Mouse (Mus musculus) lung, adult 2 months (tissue): ENCODE data around the gene Fbxo11. TPM values are rescaled to one million over a fixed set of nuclear protein-coding genes. Genes with fewer than 3 reads are reported as not detected.
"Not testable (repeated sequence)": the region's sequence is repeated elsewhere in the genome, so short reads cannot be mapped to it uniquely, and the experiment has no call there.

ENCODE experiments used
- DNase-seq: peaks from one replicate; pipeline ENCODE4 v3.0.0; 2022
- H3K4me1 ChIP-seq: fragments of 200-500 bp; 2 replicates; pipeline ENCODE4 v1.6.1; 2011; ENCODE audit warnings: low read length; ENCODE audit not compliant: control insufficient read depth, insufficient read depth
- H3K4me3 ChIP-seq: fragments of 200-500 bp; replicated peaks from 2 replicates; pipeline ENCODE3; 2011; ENCODE audit warnings: low read depth, mild to moderate bottlenecking, control low read depth, low read length; ENCODE audit errors: extremely low read depth
- CTCF ChIP-seq: fragments of 200-500 bp; IDR thresholded peaks from 2 replicates; pipeline ENCODE4 v1.5.1; 2011; ENCODE audit warnings: mild to moderate bottlenecking, low read length, control low read depth; ENCODE audit not compliant: insufficient read depth
- POLR2A ChIP-seq: fragments of 200-500 bp; IDR thresholded peaks from 2 replicates; pipeline ENCODE4 v1.6.1; 2011; ENCODE audit warnings: low read depth, mild to moderate bottlenecking, control low read depth, low read length, borderline replicate concordance; ENCODE audit errors: extremely low read depth
- WGBS: fragments of 180-500 bp; shearing (Covaris S2); methylation state at CpG from one replicate; pipeline ENCODE4 v1.1.7; 2018; 5-methylcytosine and 5-hydroxymethylcytosine counted together
- polyA plus RNA-seq: library from polyadenylated mRNA; depleted of rRNA; stranded (reverse); fragments of >200 nt; gene quantifications from 2 replicates; pipeline ENCODE4 v1.2.3, GENCODE M21; 2012

Fbxo11 gene
- polyA plus RNA-seq, 1 experiment = 37.7 TPM

- DNase-seq = no peak
- Histone ChIP-seq H3K4me3 (no peak overlapping the region), H3K4me1 (no peaks in the 10 kb centered on the region)
- TF ChIP-seq POLR2A (no peak), CTCF (no peak)
- WGBS = 73% methylated on average over 5 of the region's 5 CpGs
These were observed 92.2 kb downstream of the Fbxo11 start for GRCm38 (mm10) chr17:87972856-87973255.

- not testable (repeated sequence) for H3K4me3 ChIP-seq, H3K4me1 ChIP-seq, DNase-seq
- 72% methylated on average over 15 of the region's 15 CpGs for WGBS
These were observed 93.1 kb downstream of the Fbxo11 start for GRCm38 (mm10) chr17:87971696-87972591.

GRCm38 (mm10) chr17:87968483-87968926 lies 96.6 kb downstream of the Fbxo11 start:
- DNase-seq = peak; percentile 21

GRCm38 (mm10) chr17:87963081-87964075 lies 101.7 kb downstream of the Fbxo11 start:
- DNase-seq = no peak
- Histone ChIP-seq H3K4me3 (no peak overlapping the region), H3K4me1 (no peaks in the 10 kb centered on the region)
- no peak for TF ChIP-seq POLR2A
- no peak for TF ChIP-seq CTCF
- WGBS = 86% methylated on average over 14 of the region's 14 CpGs

More at GRCm38 (mm10) chr17:87968483-87968926, 96.6 kb downstream of the Fbxo11 start:
- not testable (repeated sequence) for H3K4me1 ChIP-seq, H3K4me3 ChIP-seq
- 36% methylated on average over 6 of the region's 8 CpGs for WGBS

GRCm38 (mm10) chr17:87959931-87960330 lies 105.2 kb downstream of the Fbxo11 start:
- DNase-seq, H3K4me1 ChIP-seq, H3K4me3 ChIP-seq: not testable (repeated sequence)
- WGBS = 76% methylated on average over 5 of the region's 5 CpGs

GRCm38 (mm10) chr17:87959406-87959805 lies 105.7 kb downstream of the Fbxo11 start:
- WGBS = 91% methylated on average over 11 of the region's 11 CpGs
- not testable (repeated sequence) for DNase-seq, H3K4me1 ChIP-seq, H3K4me3 ChIP-seq

- 64% methylated on average over 8 of the region's 8 CpGs for WGBS
- H3K4me3 ChIP-seq = no peak overlapping the region
- no peak for TF ChIP-seq POLR2A
- no peak for TF ChIP-seq CTCF
- DNase-seq = no peak
- H3K4me1 ChIP-seq = no peaks in the 10 kb centered on the region
These were observed 106.8 kb downstream of the Fbxo11 start for GRCm38 (mm10) chr17:87958283-87958682.

- TF ChIP-seq CTCF (no peak), POLR2A (no peak)
- Histone ChIP-seq H3K4me3 (no peak overlapping the region), H3K4me1 (no peaks in the 10 kb centered on the region)
- WGBS = 63% methylated on average over 12 of the region's 12 CpGs
- DNase-seq = no peak
These were observed 107.8 kb downstream of the Fbxo11 start for GRCm38 (mm10) chr17:87957096-87957840.

- DNase-seq = not testable (repeated sequence)
- WGBS = 74% methylated on average over 13 of the region's 13 CpGs
These were observed 110.4 kb downstream of the Fbxo11 start for GRCm38 (mm10) chr17:87954618-87955124.

More at GRCm38 (mm10) chr17:87954618-87955124, 110.4 kb downstream of the Fbxo11 start:
- not testable (repeated sequence) for H3K4me3 ChIP-seq, H3K4me1 ChIP-seq
